9 mouse cellular contexts compared by ENCODE assay signal in the genomic region with DNA sequence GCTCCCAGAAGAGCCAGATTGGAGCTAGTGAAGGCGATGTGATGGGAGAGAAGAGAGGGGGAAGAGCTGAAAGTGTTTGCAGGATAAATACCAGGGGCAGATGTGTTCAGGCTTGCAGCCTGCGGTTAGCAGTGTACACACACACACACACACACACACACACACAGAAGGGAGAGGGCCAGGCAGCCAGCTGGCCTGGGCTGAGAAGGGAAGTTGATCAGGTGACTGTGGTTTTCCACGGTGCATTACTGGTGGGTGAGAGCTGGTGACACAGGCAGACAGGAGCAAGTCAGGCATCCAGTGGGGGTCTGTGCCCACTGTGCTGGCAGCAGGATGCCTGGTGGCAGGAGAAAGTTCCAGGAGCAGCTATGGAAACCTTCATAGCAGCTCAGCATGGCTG.
DNase-seq lines count a peak whose midpoint lies in the region; ATAC-seq lines count a peak whose summit lies in the region.
"Had no signal": no experiment of that assay in that cellular context is flagged by ENCODE, and none has a peak within 500 bp of the region (broad histone marks: within the 10 kb centered on the region; RNA-seq: fewer than 3 reads in every experiment).

No protein-coding gene starts in this region.

- peak; percentile 22 for DNase-seq in gastrocnemius, postnatal 10 days
- DNase-seq in gastrocnemius, postnatal 36 days = no peak
- DNase-seq in 3T3-L1 (ENCODE audit: low read depth, low spot score) = peak; percentile 72
- peak; percentile 34 to 50 for DNase-seq in lung, postnatal 4 days
- peak; percentile 56 to 79 for DNase-seq in thymus, postnatal 36 days

- no peak overlapping the region for H3K9ac ChIP-seq in forebrain, embryonic 15.5 days (replicated peaks)

- no peaks in the 10 kb centered on the region for H3K27me3 ChIP-seq in forebrain, embryonic 15.5 days
- H3K27me3 ChIP-seq: Patski had no signal

- peak; percentile 99 for ATAC-seq in granulocyte monocyte progenitor cell, adult 5-6 weeks (replicated peaks; ENCODE audit: poor library complexity, severe bottlenecking)
- ATAC-seq in forebrain, embryonic 15.5 days (replicated peaks) = no peak
- no peak for ATAC-seq in inflammation-experienced regulatory T-cells, adult 6 months
- ATAC-seq: Patski had no signal

- no peak overlapping the region for H3K4me2 ChIP-seq in forebrain, embryonic 15.5 days (replicated peaks)

- H3K4me3 ChIP-seq in forebrain, embryonic 15.5 days = no peak overlapping the region

- no peaks in the 10 kb centered on the region for H3K9me3 ChIP-seq in forebrain, embryonic 15.5 days

- H3K36me3 ChIP-seq in forebrain, embryonic 15.5 days = no peaks in the 10 kb centered on the region

- WGBS in forebrain, embryonic 15.5 days = 58% methylated on average over 3 of the region's 3 CpGs

- H3K27ac ChIP-seq in forebrain, embryonic 15.5 days (replicated peaks) = no peak overlapping the region

- intact Hi-C loops in gastrocnemius, postnatal 36 days (cut with DNase I) = no loop called here

- 0 out of 2 replicates have a peak, but pooled peaks cover 7% of the 10 kb centered on the region for H3K4me1 ChIP-seq in forebrain, embryonic 15.5 days

Comparison
In these comparisons a context has a peak if more than half of its experiments do, and no peak if none do; other contexts are left out.
1. DNase-seq: peak in gastrocnemius, postnatal 10 days (single experiment), 3T3-L1 (single experiment), lung, postnatal 4 days (2 of 2) and thymus, postnatal 36 days (2 of 2); none in gastrocnemius, postnatal 36 days (0 of 2).